Mouse (Mus musculus) gastrocnemius, adult 8-10 months (tissue): Measurements from ENCODE around the gene Specc1. TPM values are rescaled to one million over a fixed set of nuclear protein-coding genes. Genes with fewer than 3 reads are reported as not detected.
A peak's percentile ranks its signal among the peaks of the same experiment; 100 is the strongest.

Experiments used
- DNase-seq, 2 experiments: peaks; one replicate each; pipeline ENCODE4 v3.0.0; 2022; ENCODE audit warnings: low spot score in 2 of 2
- total RNA-seq, 4 experiments: library from RNA; stranded (reverse); gene quantifications; 2 replicates each; pipeline ENCODE4 v1.2.4; 2022

The Specc1 gene
- total RNA-seq, 4 experiments from 2014 or later, result 1.5 to 2.7 (median 1.7) TPM

DNA sequence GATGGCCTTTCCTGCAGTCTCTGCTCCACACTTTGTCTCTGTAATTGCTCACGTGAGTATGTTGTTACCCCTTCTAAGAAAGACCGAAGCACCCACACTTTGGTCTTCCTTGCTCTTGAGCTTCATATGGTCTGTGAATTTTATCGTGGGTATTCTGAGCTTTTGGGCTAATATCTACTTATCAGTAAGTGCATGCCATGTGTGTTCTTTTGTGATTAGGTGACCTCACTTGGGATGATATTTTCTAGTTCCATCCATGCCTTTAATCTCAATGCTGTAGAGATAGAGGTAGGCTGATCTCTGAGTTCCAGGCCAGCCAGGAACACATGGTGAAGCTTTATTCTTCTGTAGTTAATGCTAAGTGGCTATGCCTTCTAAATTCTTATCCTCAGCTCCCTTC lies 207.8 kb downstream of the Specc1 start:
- DNase-seq, result no peak

DNA sequence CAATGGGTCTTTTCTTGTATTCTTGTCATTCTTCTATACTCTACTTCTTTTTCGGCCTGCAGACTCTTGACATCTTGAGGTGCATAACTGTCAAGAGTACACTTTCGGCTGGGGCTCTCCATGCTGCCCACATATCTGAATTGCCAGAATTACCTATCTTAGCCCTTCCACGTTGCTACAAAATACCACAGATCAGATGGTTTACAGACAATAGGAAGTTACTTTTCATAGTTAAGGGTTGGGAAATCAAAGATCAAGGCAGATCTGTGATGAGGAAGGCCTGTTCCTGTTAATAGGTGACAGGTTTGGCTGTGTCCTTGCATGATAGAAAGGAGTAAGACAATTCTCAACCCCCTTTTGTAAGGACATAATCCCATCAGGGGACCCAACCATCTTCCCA lies 209.9 kb downstream of the Specc1 start:
- DNase-seq, result no peak

DNA sequence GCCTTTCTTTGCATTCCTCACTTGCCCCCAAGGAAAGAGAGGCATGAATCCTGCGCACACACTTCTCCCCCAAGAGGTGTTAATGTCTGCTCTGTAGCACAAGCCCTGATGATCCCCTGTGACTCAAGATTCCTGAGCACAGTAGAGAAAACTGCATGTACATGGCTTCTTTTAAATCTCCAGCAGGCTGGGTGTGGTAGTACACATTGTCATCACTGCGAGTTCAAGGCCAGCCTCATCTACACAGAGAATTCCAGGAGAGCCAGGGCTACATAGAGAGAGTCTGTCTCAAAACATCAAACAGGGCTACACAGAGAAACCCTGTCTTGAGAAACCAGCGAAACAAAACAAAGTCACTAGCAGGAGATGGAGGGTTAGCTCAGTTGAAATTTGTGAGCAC lies 211.6 kb downstream of the Specc1 start:
- no peak for DNase-seq

DNA sequence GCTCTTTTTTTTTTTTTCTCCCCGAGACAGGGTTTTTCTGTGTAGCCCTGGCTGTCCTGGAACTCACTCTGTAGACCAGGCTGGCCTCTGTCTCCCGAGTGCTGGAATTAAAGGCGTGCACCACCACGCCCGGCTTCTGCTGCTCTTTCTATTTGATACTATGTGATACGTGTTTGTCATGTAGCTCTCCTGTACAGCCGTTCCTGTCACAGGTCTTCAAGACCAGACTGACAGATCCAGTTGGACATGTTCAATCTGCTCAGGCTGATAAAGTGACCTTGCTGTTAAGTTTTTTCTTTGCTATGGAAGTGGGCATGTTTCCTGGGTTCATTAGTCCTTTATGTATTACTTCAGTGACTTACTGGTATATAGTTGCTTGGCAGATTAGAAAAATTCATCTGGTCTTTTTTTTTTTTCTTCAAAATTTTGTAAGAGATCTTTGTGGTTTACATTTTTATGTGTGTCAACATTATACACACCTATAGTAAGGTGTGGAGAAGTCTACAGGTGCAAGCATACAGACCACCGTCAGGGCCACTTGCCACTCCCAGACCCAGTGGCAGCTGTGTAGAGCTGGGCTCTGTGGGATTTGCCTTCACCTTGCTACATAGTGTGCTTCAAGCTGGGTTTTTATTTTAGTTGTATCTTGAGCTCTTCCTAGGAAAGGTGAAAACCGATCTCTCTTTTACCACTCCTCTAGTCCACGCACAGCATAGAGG lies 221.0 kb downstream of the Specc1 start:
- no peak for DNase-seq

DNA sequence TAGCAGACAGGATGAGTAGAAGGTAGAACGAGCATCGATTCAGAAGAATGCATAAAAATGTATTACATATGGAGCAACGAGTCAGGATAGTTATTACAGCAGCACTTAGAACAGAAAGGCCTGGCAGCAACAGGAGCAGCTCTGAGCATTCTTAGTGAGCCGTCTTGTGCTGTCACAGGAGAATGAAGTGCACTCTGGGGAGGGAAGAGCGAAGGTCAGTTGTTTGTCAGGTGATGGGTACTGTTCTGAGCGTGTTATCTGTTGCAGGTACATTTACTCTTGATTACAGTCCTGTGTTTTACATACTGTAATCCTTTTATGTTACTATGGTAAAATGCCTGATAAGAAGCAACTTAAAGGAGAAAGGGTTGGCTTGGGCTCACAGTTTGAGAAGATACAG lies 224.2 kb downstream of the Specc1 start:
- DNase-seq, result no peak

DNA sequence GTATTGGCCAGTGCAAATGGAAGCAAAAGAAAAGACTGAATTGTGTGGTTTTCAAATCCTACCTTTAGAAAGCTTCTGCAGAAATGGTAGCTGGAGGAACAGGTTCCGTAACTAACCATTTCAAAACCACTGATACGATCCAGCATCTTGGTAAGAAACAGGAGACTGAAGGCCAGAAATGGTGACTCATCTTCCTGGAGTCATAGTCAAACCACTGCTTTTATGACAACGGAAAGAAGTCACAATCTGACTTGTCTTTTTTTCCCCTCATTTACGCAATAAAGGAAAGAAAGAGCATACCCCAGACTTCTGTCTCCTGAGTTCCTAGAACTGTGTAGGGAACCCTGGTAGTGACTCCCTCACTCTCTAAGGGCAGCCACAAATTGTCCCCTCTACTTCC lies 228.3 kb downstream of the Specc1 start:
- no peak for DNase-seq

DNA sequence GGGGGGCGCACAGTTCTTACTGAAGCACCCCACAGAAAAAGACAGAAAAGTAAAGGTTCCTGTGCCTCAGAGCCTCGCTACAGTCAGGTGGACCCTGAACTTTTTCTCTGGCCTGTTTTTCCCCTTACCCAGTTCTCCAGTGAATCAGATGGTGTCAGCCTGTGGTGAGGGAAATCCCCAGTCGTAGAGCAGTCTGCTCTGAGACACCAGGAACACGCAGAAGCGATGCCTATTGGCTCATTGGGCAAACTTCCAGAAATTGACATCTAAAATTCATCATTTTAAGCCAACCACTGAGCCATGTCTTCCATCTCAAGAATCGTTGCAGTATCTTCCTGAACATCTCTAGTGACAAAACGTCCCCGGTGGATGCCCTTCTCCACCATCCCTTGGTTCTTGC lies 230.5 kb downstream of the Specc1 start:
- no peak for DNase-seq

DNA sequence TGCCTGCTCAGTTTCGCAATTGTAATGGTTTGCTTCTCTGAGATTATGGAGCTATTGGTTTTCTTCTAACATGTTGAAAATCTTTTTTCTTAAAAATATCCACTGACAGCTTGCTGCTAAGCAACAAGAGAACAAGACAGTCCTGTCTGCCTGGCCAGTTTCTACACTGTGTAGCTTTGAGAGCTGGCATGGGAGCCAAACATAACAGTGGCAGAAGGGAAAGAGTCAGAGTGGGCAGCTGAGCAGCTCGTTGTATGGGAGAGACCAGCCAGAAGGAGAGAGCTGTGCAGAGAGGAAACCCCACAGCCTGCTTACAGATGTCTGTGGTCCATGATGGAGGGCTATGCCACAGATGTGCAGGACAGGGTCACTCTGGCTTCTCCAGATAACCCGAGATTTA lies 235.5 kb downstream of the Specc1 start:
- no peak for DNase-seq

DNA sequence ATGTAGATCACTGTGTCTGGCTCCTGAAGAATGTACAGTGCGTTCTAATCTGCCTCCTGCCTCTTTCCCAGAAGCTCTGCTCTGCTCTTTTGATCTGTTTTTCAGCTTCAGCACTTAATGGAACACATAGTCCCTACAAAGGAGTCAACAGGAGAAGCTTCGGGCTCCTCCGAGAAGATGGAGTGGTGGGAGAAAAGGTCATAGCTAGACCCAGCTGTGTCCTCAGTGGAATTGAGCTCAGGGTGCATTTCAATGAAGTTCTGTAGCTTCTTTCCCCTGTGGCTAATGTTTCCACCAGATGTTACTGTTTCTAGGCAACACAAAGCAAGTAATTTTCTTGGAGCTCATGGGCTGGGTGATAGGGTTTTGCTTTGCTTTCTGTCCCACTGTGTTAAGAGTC lies 236.6 kb downstream of the Specc1 start:
- DNase-seq, result no peak

DNA sequence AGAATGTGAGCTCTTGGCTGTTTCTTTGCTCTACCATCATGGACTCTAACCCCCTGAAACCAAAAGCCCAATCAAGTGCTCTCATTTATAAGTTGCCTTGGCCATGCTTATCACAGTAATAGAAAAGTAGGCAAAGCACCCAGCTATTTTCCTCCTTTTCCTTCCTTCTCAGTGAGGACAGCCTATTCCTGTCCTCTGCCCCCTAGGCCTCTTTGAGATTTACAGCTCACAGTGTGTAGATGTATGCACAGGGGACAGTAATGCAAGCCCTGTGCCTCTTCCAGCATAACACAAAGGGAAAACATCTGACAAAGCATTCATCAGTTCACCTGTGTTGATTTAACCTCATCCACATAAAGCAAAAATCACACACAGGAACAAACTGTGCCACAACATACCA lies 237.7 kb downstream of the Specc1 start:
- no peak for DNase-seq

DNA sequence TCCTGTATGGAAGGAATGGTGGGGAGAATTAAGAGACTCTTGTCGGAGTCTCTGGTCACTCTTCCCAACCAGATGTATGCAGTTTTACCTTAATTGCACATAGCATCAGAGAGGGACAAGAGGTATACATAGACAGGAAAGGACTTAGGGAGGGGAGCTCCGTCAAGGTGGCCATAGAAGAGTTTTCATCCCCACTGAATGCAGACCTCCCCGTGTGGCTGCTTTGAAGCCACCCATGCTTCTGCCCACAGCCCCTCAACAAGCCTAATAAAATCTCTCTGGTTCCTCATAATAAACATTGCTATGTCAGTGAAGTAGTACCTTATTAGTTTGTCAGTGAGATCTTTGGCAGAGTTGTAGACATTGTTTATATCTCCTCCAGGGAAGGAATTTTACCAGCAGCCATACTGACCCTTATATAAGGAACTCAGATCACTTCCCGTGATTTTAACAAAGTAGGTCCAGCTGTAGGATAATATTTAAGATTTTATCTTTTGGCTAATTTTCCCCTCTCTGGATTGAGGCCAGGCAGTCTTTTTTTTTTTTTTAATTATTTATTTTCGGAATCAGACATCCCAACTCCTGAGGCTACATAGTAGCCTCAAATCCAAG lies 244.4 kb downstream of the Specc1 start:
- DNase-seq, result no peak

DNA sequence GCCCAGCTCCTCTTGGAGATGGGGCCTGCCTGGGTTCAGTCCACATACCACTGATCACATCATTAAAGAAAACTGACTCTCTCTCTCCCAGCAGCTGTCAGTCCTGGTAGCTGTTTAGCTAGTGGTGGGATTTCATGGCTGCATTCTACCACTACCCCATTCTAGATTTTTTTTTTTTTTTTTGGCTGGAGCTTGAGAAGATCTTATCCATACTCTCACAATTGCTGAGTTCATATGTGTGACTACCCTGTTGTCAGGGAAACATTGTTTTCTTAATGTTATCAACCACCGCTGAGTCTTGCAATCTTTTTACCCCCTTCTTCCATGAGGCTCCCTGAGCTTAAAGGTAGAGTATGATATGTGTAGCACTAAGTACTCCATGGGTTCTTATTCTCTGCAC lies 246.1 kb downstream of the Specc1 start:
- no peak for DNase-seq

DNA sequence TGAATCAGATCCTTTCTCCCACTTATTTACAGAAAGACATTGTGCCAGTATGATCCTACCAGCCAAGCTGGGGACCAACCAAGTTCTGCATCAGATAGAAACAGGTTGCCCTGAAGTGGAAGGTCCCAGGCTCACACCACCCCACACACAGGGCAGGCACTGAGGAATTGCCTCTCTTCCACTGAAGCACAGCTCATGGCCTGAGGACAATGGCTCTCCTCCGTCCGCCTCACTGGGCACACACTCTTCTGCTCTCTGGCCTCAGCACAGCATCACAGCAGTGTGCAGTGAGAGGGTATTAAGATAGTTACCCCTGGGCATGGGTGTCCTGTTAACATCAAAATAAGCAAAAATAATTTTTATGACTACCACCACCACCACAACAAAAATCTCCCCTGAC lies 252.5 kb downstream of the Specc1 start:
- no peak for DNase-seq

DNA sequence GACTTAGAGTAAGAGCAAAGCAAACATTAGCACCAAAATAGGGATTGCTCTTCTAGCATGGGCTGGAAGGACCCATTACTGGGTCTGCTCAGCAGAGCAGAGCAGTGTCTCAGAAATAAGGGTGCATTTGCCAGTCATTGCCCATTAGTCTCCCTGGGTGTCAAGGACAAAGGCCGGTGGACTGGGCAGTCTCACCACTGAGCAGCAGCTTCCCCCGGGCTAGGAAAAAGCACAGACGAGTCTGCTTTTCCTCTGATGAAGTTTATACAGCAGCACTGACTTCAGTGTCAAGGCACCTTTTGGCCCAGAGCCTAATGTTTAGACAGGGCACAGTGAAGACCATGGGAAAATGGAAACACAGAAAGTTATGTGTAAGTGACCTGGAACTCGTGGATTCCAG lies 253.3 kb downstream of the Specc1 start:
- DNase-seq, result no peak

DNA sequence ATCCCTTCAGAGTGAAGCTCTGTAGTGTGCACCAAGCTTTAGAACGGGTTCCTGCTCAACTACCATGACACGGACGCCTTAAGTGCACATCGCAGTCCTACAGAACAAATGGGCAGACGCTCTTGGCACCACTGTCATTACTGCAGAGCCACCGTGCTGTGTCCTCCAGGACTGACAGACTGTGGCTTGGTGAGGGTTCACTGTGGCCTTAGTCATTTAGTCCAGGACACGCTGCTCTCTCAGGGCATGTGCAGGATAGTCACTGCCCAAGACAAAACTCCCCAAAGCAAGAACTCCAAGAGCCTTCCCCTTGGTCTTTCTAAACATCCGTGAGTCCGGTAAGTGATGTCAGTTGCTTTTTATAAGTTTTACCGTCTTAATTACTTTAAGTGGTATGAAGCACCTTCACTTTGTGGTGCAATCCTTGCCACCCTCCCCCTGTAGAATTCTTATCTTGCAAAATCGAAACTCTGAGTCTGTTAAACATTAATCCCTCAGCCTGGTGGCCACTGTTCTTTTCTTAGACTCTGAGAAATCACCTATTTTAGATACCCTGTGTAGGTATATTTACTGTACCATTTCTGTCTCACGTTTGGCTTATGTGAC lies 256.9 kb downstream of the Specc1 start:
- no peak for DNase-seq

DNA sequence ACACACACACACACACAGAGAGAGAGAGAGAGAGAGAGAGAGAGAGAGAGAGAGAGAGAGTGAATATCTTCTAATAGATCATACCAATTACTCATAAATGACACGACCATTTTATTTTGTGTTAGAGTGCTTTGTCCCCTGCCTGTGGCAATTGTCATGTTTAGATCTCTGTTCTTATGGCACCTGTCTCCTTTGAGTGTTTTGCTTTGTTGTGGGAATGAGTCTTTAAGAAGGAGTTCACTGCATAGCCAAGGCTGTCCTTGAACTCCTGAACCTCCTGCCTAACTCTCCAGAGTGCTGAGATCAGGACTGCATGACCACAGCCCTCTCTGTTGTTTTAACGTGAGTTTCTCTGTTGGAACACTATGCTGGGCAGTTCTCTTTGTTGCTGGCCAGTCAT lies 258.5 kb downstream of the Specc1 start:
- DNase-seq, result no peak

DNA sequence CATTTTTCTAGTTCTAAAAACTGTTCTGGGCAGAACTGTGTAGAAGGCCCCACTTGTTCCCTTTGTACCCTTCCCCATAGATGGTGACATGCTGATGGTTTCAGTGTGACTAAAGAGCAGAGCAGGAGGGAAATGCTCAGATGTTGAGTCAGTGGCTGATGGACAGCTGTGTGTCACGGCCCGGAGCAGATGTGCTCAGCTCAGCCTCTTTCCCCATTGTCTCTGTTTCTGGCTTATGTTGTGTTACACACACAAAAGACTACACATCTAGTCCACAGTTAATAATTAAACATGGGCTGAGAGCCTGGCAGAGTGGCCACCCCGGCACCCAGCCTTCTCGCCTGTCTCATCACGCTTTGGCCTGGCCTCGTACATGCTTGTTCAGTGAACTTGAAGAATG lies 261.2 kb downstream of the Specc1 start:
- no peak for DNase-seq

DNA sequence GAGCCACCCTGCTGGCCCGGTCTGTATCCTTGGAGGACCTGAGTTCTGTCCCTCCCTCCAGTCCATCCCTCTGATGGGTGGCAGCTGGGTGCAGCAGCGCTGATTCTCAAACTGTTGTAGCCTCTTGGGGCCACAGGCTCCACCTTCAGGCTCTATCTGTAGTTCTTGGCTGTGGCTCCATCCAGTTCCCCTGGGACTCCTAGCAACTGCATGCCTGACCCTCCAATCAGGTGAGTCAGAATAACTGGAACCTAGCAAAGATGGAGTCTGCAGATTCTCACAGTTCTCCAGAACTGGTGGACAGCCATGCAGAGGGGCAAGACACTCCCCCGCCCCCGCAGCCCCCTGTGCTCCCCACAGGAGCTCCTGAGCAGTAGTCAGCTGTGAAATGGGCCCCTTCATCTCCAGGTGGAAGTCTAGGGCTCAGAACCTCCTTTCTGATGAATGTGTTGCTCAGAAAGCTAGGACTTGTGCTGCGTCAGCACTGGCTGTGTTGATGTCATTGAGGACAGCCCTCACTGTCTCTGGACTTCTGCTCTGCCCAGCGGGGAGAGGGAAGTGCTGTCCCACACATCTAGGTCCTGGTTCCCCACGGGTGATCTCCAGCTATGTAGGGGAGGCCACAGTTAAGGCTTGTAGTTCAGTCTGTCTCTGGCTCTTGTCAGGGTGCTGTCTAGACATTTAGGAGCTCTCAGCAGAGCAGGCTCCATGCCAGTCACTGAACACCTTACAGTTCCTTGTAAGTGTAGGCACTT lies 264.4 kb downstream of the Specc1 start:
- no peak for DNase-seq

DNA sequence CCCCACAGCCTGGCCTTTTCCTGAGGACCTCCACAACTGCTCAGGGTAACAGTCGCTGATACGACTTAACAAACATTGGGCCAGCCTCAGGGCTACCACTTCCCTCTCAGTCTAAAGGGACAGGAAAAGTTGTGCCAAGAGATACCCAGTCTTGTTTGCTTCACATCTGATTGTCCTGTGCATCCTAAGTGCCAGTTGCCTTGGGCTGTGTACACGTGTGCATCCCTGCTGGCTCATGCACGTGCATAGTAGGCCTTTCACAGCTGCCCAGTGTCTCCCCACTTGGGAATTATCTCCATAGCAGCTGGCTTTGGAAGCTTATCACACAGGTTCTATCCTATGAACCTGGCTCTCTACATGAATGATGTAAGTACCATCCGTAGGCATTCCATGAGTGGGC lies 266.9 kb downstream of the Specc1 start:
- no peak for DNase-seq

DNA sequence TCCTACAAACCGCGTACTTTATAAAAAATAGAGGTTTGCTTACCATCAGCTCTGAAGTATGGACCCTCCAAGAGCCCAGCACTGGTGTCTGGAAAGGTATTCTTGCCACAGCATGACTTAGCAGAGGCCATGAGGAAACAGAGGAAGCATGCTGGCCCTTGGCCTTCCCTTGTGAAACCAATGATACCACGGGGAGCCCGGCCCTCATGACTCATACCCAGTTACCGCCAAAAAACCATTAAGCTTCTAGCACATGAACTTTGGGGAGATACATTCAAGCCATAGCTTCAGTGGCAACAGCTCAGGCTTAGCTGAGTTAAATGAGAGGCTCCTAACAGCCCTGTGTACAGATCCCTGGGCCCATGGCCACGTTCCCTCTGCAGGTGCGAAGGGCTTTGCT lies 267.4 kb downstream of the Specc1 start:
- peak; percentile 33 to 36 for DNase-seq

DNA sequence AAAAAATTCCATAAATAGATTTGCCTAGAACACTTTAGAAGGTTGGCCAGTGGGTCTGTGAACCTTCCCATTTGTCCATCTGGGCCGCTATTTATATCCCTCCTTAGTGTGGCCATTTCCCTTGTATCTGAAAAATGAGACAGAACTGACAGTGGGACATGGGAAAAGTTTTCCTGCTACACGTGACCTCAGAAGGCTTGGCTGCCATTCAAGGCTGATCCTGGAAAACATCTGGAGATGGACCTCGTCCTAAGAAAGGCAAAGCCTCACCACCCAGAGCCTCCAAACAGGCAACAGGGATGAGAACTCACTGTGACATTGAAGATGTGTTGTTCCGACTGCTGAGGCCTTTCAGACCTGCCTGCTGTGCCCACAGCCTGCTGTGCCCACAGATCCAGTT lies 268.2 kb downstream of the Specc1 start:
- peak in 1 of 2 experiments; percentile 15 for DNase-seq

DNA sequence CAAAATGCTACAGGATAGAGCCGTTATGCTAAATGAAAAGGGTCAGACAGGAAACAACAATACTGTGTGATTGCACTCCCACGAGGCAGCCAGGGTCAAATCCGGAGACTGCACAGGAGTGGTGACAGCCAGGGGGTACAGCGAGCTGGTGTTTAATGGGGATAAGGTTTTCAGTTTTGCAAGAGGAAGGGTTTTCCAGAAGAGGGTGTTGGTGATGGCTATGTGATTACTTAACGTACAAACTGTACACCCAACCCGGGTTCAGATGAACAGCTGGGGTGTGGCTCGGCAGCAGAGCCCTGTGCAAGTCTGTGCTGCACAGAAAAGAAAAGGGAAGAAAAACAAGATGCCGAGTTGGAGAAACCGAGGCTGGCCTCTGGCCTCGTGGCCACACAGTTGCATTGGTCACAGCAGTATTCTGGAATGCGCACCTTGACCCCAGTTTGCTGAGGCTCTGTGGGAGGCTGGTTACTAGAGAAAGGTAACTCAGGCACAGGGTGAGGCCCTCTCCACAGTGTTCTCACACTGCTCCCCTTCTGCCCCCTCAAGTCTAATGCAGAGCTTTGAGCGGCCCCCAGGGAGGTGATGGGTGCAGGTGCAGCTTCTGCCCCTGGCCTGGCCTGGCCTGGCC lies 284.2 kb downstream of the Specc1 start:
- no peak for DNase-seq
